Mouse (Mus musculus) embryonic stem cell, embryonic (primary cell): Measurements from ENCODE around the gene Klhl1.
"Not testable (repeated sequence)": the region's sequence is repeated elsewhere in the genome, so short reads cannot be mapped to it uniquely, and the experiment has no call there.

Experiments
- CTCF ChIA-PET, 4 experiments: fragments of 300-600 bp in 2 of 4; fragments of 350-600 bp in 2 of 4; sonication (Branson Sonifier 250); formaldehyde crosslinking; loops; one replicate each; lab custom pipeline; 2022; ENCODE audit warnings: inconsistent platforms in 2 of 4; lab: Charles Lee
- POLR2A ChIA-PET, 4 experiments: fragments of 300-600 bp in 2 of 4; fragments of 350-600 bp in 2 of 4; sonication (Branson Sonifier 250); formaldehyde crosslinking; loops; one replicate each; lab custom pipeline; 2022; ENCODE audit warnings: antibody characterized with exemption in 4 of 4, inconsistent platforms in 1 of 4; lab: Charles Lee

Klhl1 gene

DNA sequence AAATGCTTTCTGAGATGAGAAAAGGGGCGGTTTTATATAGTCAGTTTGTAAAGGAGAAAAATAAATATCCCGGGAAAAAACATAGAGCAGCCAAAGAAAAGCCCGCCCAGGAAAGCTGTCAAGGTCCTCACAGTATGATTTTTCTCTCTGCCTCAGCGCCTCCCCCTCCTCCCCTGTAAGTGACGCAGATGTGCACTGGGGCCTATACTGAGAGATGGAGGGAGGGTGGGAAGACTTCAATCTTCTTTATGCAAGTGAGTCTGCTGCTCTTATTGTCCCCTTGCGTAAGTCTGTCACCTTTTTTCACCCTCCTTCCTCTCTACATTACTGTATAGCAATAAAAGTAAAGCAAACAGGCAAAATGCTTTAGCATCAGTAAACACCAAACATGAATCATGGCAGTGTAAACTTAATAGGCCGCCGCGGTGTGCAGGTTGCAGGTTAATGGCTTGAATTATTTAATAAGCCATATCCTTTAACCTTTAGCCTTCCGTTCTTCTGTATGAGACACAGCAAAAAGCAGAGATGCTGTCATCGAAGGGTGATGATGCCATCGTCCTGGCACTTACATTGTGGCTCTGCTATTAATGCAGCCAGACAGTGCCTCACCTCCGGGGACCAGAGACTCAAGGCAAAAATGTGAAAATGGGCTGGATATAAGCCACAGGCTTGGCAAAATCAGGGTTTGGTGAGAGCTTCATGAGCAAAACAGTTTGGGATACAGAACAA, at the start of gene Klhl1:
Klhl1 (minus strand) TSS at position 149 of the 729 bp plus-strand sequence.
- POLR2A ChIA-PET, result no interaction called here
- CTCF ChIA-PET, result interaction anchor here in 1 of 4 experiments (0.5 kb wide), 1 partner anchor 8 kb away, joined by 7 read pairs; no protein-coding TSS in a partner anchor

DNA sequence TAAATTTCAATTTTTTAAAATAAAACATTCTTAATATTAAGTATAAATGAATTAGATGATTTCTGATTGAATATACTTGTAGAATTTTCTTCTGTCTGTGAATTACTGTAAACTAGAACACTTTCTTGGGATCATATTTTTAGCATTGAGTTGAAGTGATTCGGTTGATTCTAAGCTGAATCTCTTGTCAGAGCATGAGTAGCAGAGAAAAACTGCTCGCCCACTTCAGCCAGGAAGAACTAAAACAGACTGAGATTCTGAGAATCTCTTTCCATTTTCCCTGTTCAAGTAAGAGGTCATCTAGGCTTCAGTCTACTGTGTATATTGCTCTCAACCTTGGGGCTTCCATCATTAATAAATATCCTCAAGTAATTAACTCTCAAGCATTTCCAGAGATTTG, 34.8 kb upstream of the Klhl1 start:
- ChIA-PET POLR2A (no interaction called here), CTCF (no interaction called here)

DNA sequence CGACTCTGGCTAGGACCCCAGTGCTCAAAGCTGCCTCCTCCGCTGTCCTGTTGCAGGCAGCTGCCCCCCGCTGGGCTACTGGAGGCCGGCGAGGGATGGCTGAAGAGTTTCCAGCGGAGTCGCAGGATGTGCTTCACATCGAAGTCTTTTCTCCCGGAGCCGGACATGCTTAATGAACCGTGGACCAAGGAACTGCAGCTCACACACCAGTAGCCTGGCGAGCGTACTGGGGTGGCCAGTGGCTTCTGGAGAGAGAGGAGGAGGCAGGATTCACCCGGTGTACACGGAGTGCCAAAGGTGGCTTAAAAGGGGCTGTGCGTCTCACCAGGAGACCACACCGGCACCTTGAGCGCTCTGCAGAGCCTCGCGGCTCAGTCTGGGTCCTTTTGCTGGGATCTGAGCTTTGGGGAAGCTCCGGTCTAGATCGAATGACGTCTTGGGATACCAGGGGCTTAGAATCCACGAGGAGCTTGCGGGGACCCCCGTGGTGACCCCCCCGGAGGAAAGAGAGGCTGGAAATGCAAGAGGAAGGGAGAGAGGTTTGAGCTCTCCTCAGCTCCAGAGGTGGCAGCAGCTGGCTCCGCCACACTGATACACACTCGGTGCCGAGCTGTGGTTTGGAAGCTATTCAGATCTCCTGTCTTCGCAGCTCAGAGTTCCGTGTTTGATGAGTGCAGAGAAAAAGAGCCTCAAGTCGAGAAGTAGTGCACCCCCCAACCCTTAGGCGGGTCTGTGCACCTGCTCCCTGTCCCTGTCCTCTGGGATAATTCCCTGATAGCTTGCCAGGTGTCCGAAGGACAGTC, 550 bp downstream of the Klhl1 start:
- CTCF ChIA-PET, result interaction anchor here in 1 of 4 experiments (0.5 kb wide), 1 partner anchor 9 kb away, joined by 7 read pairs; no protein-coding TSS in a partner anchor
- POLR2A ChIA-PET, result no interaction called here

DNA sequence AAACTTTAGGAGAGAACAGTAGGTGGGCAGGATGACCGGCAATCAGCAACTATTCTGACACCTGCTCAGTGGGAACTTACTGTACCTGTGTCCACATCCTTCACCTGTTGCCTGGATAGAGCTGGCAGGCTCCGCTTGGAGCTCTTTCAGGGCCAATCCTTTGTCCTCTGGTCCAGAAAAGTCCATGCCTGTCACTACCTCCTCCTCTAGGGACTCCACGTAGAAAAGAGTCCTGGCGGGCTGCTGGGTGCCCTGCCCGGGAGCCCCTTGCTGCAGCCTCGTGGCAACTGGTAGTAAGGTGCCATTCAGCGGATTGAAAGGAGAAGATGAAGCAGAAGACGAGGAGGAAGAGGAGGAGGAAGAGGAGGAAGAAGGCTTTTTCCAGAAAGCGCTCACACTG, 1.2 kb downstream of the Klhl1 start:
- POLR2A ChIA-PET, result no interaction called here
- CTCF ChIA-PET, result no interaction called here

DNA sequence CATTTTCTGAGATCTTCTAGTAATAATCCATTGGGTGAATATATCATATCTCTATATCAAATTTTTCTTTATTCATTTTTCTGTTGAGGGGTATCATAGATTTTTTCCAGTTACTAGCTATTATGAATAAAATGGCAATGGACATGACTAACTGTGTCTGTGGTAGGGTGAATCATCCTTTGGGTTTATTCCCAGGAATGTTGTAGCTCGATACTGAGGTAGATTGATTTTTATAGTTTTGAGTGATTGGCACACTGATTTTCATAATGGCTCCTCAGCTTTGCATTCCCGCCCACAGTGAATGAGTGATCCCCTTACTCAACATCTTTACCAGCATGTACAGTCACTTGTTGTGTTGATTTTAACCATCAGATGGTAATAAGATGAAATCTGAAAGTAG, 19.0 kb downstream of the Klhl1 start:
- ChIA-PET CTCF (no interaction called here), POLR2A (no interaction called here)

DNA sequence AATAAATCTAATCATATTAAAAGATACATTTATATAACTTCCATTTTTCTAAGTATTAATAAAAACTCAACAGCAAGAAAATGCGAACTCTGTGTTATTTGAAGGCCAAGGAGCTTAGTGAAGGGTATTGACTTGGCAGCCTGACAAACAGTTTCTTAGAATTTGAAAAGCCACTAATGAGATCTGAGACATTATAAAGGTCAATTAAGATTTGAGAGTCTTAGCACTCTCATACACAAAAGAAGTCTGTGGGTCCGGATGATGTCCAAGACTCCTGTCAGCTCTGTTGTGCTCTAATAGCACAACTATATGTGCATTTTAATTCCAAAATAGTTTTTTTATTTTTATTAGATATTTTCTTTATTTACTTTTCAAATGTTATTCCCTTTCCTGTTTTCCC, 47.1 kb downstream of the Klhl1 start:
- ChIA-PET CTCF (no interaction called here), POLR2A (no interaction called here)

DNA sequence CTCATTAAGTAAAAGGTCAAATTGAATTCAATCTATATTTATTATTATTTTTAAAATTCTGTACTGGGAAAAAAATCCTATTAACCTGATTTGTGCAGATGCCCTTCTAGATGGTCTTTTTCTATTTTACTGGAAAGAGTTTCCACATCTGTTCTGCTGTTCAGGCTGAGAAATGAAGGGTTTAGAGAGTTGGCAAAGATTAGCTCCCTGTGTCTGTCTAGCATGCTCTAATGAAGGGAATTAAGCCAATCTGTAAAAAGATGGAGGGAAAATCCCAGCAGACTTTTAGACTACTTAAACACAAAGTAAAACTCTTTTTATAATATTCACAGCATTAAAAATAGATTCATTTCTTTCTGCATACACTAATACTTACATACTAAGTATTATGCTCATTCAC, 47.6 kb downstream of the Klhl1 start:
- ChIA-PET POLR2A (no interaction called here), CTCF (no interaction called here)

DNA sequence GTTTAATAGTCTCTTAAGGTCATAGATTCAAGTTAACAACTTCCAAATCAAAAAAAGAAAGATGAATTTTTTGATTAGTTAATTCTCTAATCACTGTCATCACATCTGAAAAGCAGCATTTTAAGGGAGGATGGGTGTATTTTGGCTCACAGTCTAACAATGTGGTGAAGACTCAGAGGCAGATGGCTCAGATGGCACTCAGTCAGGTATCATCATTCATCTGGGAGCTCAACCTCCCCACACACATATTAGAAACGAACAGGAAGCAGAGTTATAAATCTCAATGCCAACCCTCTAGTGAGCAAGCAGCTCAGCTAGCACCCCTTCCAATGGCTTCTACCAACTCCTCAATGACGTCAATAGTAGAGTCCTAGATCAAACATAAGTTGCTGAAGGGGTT, 57.1 kb downstream of the Klhl1 start:
- POLR2A ChIA-PET, result no interaction called here
- CTCF ChIA-PET, result no interaction called here

DNA sequence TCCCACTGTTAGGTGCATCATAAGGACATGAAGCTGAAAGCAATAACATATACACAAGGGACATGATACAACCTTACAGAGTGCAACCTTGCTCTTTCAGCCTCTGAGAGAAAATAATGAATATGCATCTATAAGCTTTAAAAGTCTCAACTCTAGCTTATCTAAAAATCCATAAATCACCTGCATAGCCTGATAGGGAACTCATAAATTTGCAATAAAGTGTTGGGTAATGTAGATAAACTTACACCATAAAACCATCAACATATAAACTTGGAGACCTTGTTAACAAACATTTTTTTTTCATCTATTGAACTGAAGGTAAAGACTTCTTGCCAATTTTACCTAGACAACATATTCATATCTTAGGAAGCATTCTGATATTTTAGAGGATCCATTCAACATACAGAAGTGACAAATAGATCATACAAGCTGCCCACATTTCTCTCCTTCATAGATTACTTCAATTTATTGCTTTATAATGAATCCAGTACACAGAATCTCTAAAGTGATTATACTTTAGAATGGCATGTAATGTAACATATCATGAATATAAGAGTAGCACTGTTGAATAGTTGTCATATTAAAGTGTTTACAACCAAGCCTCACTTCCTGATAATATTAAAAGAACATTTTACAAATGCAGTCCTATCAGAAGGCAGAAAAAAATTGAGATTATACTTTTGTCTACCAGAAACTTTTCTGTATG, 126.7 kb downstream of the Klhl1 start:
- ChIA-PET CTCF (no interaction called here), POLR2A (interaction anchor here in 1 of 4 experiments (0.5 kb wide), 1 partner anchor 11 kb away, joined by 3 read pairs; no protein-coding TSS in a partner anchor)

DNA sequence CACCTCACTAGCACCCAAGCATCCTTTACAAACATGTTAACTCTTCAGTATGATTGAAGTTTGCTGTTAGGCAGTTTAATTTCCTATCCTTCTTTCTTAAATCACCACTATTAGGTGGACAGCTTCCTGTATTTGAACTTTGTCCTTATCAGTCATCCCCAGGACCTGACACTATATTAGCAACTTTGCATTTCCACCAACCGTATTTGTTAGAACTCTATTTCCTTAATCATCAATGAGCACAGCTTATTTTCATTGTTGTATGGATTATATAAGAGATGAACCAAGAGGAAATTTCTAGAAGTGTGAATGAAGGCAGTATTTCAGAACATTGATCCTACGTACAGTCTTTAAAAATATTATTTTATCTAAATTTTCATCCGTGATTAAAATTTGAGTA, 156.2 kb downstream of the Klhl1 start:
- ChIA-PET CTCF (no interaction called here), POLR2A (no interaction called here)

DNA sequence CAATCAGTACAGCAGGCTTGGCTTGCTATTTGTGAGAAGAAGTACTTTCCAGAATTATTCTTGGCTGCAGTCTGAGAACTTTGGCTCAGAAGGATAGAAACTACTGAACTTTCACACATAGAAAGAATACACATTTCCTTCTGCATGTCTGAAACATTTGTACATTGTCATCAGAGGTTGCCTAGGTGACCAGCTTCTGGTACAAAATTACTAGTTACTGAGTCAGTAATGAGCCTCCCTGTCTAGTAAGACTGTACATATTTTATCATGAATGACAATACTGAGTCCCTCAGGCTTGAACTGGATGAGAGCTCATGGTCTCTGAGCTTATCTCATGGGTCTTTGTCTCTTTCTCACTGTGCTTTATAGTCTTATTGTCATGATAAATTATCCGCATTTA, 170.7 kb downstream of the Klhl1 start:
- ChIA-PET CTCF (no interaction called here), POLR2A (no interaction called here)

DNA sequence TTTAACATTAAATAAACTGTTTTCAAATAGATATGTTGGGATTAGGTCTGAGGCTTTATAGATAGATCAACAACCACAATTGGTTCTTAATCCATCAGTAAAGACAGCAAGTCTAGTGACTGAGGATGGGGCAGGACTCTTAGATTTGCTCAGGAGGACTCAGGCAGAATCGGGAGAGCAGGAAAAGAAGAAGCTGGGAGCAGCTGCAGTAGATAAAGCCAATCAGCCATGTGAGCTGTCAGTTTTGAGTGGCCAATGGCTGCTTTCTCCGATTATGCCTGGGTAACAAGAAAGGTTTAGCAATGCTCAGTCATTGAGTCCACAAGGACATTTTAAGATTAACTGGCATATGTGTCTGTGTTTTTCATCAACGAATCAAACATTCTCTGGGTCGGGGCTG, 187.8 kb downstream of the Klhl1 start:
- ChIA-PET POLR2A (no interaction called here), CTCF (no interaction called here)

DNA sequence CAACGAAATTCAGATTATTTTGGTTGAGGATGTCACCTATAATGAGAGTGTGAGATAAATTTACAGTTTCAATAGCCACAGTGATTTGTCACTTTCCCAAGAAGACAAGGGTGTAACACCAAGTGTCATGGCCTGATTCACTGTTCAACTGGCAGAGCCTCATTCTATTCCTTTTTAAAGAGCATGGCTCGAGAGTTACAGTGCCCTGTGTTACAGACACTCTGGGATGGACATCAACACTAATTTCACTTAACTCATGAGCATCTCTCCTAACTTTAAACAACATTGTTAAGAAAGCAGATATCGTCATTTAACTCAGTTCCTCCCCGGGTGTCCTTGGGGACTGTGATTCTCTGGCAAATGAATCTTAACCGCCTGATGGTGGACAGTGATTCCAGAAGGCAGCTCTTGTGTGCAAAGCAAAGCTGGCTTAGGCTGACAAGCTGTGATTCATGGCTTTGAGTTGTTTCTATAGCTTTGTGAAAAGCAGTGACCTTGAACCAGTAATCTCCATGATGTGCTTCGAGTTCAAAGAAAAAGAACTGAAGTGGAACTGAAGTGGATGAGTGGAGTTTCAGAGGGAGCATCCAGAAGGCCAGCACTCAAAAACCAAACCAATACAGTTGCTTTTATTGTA, 301.0 kb downstream of the Klhl1 start:
- CTCF ChIA-PET, result no interaction called here
- POLR2A ChIA-PET, result no interaction called here

DNA sequence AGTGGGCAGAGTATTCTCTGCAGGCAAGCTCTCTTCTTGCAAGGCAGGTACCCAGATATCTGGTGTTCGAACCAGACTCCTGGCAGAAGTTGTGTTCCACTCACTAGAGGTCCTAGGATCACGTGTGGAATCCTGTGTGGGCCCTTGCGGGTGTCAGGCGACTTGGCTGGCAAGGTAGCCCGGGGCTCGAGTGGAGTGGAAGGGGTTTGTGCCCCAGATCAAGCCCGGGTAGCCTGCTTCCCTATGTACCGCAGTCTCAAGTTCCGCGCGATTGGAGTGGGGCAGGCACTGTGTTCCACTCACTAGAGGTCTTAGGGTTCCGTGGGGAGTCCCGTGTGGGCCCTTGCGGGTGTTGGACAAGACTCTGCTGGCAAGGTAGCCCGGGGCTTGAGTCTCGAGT, 324.1 kb downstream of the Klhl1 start:
- CTCF ChIA-PET, POLR2A ChIA-PET: not testable (repeated sequence)

DNA sequence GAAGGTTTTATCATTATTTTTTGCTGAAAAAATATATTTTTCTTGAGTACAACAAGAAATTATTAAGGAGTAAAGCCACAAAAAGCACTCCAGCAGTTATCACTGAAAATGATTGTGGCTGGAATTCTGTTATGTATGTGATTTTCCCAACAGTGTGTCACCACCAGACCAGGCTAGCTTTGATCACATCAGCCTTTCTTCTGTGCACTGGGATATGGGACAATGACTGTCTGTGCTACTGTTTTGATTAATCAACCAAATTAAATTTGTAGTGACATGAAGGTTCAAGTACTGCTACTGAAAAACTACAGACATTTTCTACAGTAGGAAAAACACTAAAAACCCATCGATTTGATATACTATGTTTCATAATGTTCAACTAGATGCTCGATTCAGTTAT, 344.4 kb downstream of the Klhl1 start:
- CTCF ChIA-PET, result no interaction called here
- POLR2A ChIA-PET, result no interaction called here

DNA sequence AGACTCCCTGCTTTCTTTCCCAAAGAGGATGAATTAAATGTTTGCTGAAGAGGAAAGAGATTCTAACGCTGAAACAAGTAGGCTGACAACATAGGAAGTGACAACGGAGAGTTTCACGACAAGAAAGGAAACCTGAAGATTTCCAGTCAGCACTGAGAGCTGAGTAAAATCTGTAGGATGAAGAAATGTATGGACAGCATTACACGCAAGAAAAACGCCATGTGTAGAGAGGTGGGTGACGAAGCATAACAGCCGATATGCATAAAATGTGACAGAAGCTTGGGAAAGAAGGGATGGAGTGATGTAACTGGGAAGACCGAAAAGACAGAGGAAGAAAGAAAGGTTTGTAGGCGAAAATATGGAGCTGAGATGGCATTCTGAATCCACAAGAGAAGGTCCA, 375.8 kb downstream of the Klhl1 start:
- CTCF ChIA-PET, result no interaction called here
- POLR2A ChIA-PET, result no interaction called here

DNA sequence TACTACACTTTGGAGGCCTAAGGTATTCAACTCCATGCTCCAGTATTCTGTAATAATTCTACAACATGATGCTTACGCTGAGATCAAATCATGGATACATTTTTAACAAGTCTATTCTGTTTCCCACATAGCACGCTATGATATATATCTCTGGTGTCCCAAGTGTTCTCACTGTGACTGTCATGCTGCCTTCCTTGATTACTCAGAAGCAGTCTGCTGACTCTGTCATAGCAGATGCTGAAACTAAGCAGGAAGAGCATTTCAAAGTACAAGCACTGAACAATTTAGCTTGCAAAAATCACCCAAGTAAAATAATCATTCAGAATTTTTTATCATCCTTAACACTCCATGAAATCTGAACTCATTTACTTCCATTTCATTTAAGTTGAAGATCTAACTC, 378.7 kb downstream of the Klhl1 start:
- ChIA-PET POLR2A (no interaction called here), CTCF (no interaction called here)

DNA sequence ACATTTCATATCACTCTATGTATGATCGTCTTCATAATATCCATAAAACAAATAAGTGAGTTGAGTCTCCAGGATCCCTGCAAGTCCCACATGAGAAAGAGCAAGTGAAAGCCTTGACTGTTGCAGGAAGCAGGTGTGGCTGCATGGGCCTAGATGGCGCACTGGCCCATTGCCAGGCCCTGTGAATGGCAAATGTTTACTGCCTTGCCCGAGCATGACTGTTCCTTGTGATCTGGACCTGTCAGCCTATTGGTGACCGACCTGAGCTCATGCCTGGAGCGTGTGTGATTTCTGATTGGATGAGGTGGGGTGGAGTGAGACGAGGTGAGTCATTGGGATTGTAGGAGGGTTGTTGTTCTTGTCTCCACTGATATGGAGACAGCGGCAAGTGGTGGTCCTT, 411.5 kb downstream of the Klhl1 start:
- CTCF ChIA-PET, result no interaction called here

DNA sequence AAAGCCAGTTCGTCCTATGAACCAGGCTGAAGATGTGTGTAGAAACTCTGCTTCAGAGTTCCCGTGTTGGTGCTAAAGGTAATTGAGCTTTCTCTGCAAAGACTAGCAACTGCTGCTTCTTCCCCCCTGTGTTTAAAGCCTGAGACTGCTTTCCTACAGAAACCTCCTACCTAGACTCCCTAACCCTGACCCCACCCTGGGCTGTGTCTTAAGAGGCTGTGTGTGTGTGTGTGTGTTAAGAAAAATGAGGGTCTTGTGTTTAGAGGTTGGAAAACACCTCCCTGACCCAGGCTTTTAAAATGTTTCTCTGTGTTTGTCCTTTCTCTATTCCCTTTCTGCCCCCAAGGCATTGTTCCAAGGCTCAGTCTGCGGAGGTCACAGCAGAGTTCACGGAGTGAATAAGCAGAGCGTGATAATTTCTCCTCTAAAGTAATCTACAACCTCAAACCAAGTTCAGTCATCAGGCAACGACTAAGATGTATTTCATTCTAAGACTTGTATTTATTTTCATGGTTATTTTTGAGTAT, 437.2 kb downstream of the Klhl1 start:
- ChIA-PET CTCF (no interaction called here), POLR2A (no interaction called here)

More for the DNA sequence above, 411.5 kb downstream of the Klhl1 start:
- POLR2A ChIA-PET, result no interaction called here

DNA sequence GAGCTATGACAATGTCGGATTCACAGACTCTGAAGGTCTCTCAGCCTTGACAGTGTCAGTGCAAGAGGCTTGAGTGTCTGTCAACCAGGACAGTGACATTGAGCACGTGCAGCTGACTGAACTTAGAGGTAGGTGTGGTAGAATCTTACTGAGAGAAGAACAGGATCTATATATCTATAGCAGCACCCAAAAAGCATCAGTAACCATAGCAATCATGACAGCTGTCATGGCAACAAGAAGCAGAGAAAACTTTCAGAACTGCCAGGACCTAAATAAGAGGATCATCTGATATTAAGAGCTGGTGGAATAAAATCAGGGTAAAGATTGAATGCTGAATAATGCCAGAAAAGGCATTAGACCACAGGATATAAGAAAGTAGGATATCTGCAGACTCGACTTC, 453.0 kb downstream of the Klhl1 start:
- ChIA-PET POLR2A (no interaction called here), CTCF (no interaction called here)
